Mouse (Mus musculus): ENCODE measurements around the gene Fah. TPM values are rescaled to one million over a fixed set of nuclear protein-coding genes. Genes with fewer than 3 reads are reported as not detected.
A peak's percentile ranks its signal among the peaks of the same experiment; 100 is the strongest.

Fah gene
- 59.1 and 63.8 TPM in 2 replicates for total RNA-seq (2021)
- long read RNA-seq, transcript Fah-201 (14 exons, 1,585 nt) = major isoform, 206 of 289 reads
- long read RNA-seq, partial matches to known transcripts = 41 of 289 reads
- long read RNA-seq, other reads (novel, unspliced or antisense) = 42 of 289 reads

GRCm38 (mm10) chr7:84606293-84606749, at the start of gene Fah:
Fah (minus strand) TSS chr7:84606722.
- DNase-seq = peak; percentile 40

GRCm38 (mm10) chr7:84652740-84653139, 46.2 kb upstream of the Fah start:
- no peak for DNase-seq

GRCm38 (mm10) chr7:84651987-84652321, 45.4 kb upstream of the Fah start:
- no peak for DNase-seq

DNA sequence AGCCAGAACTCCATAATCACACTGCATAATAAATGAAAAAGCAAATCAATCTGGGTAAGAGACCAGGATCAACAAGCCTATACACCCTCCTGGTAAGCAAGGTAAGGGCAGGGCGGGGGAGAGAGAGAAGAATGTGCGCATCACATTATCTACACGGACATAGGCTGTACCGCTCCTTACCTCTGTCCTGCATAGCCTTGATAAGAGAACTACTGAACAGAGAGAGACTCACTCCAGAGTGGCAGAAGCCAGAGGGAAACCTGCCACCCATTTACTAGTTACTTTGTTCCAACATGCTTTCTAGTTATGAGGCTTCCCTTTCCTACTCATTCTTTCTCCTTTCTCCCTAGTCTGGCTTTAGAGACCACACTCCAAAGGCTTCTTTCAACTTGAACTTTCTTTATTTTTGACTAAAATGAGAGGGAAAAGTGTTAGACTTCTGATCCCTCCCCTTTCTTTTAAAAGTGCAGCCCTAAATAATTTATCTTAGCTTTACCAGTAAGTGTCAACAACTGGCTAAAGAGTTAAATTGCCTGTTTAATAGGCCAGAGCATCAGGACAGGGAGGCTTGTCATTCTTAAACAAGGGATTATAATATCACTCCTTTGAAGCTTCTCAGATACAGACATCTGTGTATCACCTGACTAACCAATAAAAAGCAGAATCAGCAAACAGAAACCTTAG, 44.9 kb upstream of the Fah start:
- no peak for DNase-seq

- DNase-seq = no peak
Measured at GRCm38 (mm10) chr7:84649016-84649415, 42.5 kb upstream of the Fah start.

GRCm38 (mm10) chr7:84646256-84646655, 39.7 kb upstream of the Fah start:
- DNase-seq = no peak

GRCm38 (mm10) chr7:84643270-84643998, 36.9 kb upstream of the Fah start:
- no peak for DNase-seq

- no peak for DNase-seq
Measured at GRCm38 (mm10) chr7:84642159-84642928, 35.8 kb upstream of the Fah start.

DNA sequence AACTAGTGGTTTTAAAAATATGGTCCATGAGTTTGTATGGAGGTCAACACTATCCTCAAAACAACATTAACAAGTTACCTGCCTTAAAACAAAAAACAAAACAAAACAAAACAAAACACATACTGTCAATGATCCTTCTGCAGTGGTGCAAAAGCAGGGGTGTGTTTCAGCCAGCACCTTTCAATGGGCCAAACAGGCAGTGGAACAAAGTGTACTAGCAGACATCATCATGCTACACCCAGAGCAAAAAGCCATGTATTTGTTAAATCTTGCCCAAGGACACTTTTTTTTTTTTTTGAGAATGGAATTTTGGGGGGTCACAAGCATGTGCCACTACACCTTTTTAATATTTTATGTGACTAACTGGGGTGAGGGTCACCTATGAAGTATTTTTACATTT, 30.4 kb upstream of the Fah start:
- DNase-seq = no peak

DNA sequence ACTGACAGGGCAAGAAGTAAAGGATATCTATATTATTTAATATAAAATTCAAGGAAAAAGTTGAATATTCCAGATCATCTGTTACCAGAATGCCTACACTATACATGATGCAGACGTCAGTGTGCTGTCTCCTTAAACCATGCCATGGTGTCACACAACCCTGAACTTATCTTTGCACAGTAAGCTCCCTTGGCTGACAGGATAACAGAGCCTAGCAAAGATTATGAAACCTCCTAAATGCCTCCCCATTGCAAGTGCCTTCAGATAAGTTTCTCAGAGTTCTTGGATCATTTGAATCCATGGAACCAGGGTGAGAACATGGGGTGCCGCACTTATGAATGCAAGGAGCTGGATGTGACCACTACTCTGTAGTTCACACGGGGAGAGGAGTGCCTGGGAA, 25.4 kb upstream of the Fah start:
- DNase-seq = no peak

GRCm38 (mm10) chr7:84623718-84624117, 17.2 kb upstream of the Fah start:
- DNase-seq = no peak

DNA sequence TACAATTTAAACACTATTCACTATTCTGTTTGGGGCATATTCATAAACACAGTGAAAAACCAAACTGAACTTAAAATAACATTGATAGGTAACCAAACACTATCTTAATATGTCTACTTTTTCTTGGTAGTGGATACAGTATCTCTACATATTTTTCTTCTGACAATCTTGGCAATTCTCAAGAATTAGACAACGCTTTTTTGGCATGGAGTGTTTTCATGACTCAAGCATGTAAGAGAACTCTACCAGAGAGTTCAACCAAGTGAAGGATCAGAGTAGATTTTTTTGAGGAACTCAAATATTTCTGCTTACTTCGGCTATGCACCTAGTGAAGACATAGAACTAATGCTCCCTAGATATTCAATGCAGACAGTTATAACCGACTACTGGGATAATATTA, 14.4 kb upstream of the Fah start:
- no peak for DNase-seq

- DNase-seq = no peak
Measured at GRCm38 (mm10) chr7:84618951-84619350, 12.4 kb upstream of the Fah start.

DNA sequence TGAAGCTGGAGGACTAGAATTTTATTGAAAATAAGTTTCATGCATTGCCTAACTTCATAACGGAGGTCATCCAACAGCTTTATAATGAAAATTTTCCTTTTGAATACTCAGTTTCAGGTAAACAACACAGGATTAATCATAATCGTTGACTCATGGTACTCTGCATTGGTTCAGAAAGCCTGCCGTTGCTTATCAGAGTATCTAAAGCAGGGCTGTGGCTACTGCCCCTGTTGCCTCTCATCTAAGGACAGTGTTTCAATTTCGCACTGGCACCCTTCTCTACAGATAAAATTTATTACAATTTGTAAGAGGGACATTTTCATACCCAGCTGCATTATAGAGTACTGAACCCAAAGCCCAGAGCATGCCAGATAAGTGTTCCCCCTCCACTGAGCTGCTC, 5.9 kb upstream of the Fah start:
- no peak for DNase-seq

GRCm38 (mm10) chr7:84611609-84612008, 5.1 kb upstream of the Fah start:
- no peak for DNase-seq

DNA sequence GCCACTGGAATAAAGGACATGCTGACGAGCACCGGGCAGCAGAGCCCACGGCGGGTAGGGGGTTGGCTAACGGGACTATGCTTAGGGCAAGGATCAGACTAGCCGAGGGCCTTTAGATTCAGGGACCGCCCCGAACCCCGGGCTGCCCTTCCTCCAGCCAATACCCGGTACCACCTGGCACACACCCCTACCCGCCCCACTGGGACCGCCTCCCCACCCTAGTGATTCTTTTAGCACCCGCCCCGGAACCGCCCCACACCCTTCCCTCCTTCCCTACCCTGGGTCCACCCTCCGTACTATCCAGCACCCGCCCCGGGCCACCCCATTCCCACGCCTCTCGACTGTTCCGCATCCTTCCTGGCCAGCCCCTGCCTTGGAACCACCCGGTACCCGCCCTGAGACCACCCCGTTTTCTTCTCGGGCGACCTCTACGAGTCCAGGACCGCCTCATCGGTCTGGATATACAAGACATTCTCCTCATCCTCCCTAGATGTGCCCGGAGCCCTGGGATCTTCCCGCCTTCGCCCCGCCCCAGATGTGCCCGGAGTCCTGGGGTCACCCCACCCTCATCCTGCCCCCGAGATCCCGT, 724 bp downstream of the Fah start:
- peak; percentile 91 for DNase-seq

DNA sequence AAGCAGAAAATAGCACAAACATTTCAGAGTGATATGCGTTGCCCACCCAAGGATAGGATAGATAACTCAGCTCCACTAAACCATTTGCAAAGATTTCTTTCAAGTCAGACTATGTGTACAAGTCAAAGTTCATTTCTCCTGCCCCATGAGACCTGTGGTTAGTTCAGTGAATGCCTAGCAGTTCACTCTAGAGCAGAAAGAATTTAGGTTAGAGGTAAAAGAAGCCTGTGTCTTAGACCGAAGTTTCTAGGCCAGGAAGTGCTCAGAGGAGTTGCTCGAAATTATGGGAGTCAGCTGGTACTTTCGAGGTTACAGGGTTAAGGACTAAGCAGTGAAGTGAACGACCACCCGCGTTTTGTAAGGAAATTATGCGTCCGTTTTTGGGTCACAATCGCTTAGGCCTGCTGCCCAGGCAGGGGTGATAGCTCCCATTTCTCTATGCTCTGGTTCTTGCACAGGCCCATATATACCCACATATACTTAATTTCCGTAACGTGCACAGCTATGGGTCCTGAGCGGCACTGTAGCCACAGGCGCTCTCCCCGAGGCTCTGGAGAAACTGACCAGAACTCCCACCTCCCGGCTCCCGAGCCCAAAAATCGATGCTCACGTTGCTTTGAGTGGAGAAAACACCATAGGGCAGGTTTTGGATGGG, 1.4 kb downstream of the Fah start:
- no peak for DNase-seq

GRCm38 (mm10) chr7:84604501-84604900, 2.0 kb downstream of the Fah start:
- no peak for DNase-seq

GRCm38 (mm10) chr7:84601331-84601730, 5.2 kb downstream of the Fah start:
- DNase-seq = no peak

- no peak for DNase-seq
Measured at GRCm38 (mm10) chr7:84600631-84601030, 5.9 kb downstream of the Fah start.

DNA sequence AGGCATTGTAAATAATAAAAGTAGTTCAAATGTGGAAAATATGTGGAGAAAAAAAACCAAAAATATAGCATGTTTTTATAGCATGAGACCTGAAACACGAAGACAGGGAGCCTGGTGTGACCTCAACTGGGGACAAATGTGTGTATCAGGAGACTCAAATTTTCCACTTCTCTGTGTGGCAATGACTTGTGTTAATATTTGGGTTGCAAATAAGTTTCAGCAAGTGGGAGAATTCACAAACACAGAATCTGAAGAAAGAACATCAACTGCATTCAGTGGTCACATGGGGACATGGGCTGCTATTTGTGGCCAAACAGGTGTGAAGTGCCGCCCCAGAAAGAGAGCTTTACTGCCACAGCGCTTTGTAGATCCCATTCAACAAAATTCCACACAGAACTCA, 9.9 kb downstream of the Fah start:
- no peak for DNase-seq

DNA sequence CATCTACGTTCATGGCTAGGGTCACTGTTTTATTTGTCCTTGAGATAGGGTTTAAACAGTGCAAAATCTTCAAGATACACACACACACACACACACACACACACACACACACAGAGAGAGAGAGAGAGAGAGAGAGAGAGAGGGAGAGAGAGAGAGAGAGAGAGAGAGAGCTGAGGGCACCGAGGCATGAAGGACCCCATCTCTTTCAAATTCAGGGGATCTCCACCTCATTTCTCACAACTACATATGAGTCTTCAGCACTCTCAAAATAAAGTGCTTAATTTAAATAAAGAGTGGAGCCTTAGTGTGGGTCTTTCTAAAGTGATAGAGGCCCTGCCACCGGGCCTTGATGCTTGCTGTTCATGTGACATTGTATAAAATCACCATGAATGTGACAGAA, 10.5 kb downstream of the Fah start:
- no peak for DNase-seq
